Mouse (Mus musculus) midbrain, postnatal 0 days (tissue): ENCODE data around the gene Gtf3c5. TPM values are rescaled to one million over a fixed set of nuclear protein-coding genes. Genes with fewer than 3 reads are reported as not detected.

Experiments
- ATAC-seq: fragments of 200-750 bp; cut with Nextera tagmentation; 2 replicates; pipeline ENCODE4 v1.8.0; 2017; ENCODE audit warnings: moderate number of reproducible peaks, mild to moderate bottlenecking, moderate TSS enrichment, moderate library complexity; ENCODE audit not compliant: low FRiP score
- DNase-seq: peaks from one replicate; pipeline ENCODE4 v3.0.0-alpha.2; 2015; ENCODE audit warnings: low spot score
- H3K27ac ChIP-seq: fragments of 300-500 bp; sonication (generic); 2 replicates; pipeline ENCODE4 v1.5.1; 2014; ENCODE audit warnings: low read depth, mild to moderate bottlenecking, low read length, mixed read lengths
- H3K27me3 ChIP-seq: fragments of 300-500 bp; sonication (generic); 2 replicates; pipeline ENCODE4 v1.6.1; 2014; ENCODE audit warnings: low read length, control low read depth, mixed read lengths; ENCODE audit not compliant: insufficient read depth
- H3K36me3 ChIP-seq: fragments of 300-500 bp; sonication (generic); 2 replicates; pipeline ENCODE4 v1.6.1; 2014; ENCODE audit warnings: low read length, control low read depth, mixed read lengths; ENCODE audit not compliant: insufficient read depth
- H3K4me1 ChIP-seq: fragments of 300-500 bp; sonication (generic); 2 replicates; pipeline ENCODE4 v1.6.1; 2014; ENCODE audit warnings: mild to moderate bottlenecking, control low read depth, antibody characterized with exemption, low read length, mixed read lengths; ENCODE audit not compliant: insufficient read depth
- H3K4me2 ChIP-seq: fragments of 300-500 bp; sonication (generic); 2 replicates; pipeline ENCODE4 v1.6.1; 2014; ENCODE audit warnings: low read depth, mild to moderate bottlenecking, low read length, mixed read lengths; ENCODE audit not compliant: poor library complexity, severe bottlenecking
- H3K4me3 ChIP-seq: fragments of 300-500 bp; sonication (generic); 2 replicates; pipeline ENCODE4 v1.5.1; 2014; ENCODE audit warnings: low read depth, mild to moderate bottlenecking, low read length, moderate library complexity
- H3K9ac ChIP-seq: fragments of 300-500 bp; sonication (generic); replicated peaks from 2 replicates; pipeline ENCODE4 v1.6.1; 2014; ENCODE audit warnings: mild to moderate bottlenecking, low read length, moderate library complexity, mixed read lengths; ENCODE audit not compliant: poor library complexity, severe bottlenecking
- H3K9me3 ChIP-seq: fragments of 300-500 bp; sonication (generic); 2 replicates; pipeline ENCODE4 v1.6.1; 2016; ENCODE audit warnings: low read length, control low read depth
- CTCF ChIP-seq: IDR thresholded peaks from 2 replicates; pipeline ENCODE4 v1.5.1; 2016; ENCODE audit warnings: antibody characterized with exemption, mild to moderate bottlenecking
- WGBS: fragments of 180-500 bp; shearing (Covaris S2); extraction: QIAGEN DNeasy Blood & Tissue Kit; methylation state at CpG from one replicate; pipeline ENCODE4 v1.1.7; 2014; 5-methylcytosine and 5-hydroxymethylcytosine counted together
- polyA plus RNA-seq: library from polyadenylated mRNA; unstranded; fragments of >200 nt; fragmentation: Nextera tagmentation; extraction: Ambion mirVana; gene quantifications from 2 replicates; pipeline ENCODE4 v1.2.1, GENCODE M21; 2015
- total RNA-seq: library from RNA; depleted of rRNA; stranded (reverse); fragments of >200 nt; gene quantifications from 2 replicates; pipeline ENCODE4 v1.2.3, GENCODE M21; 2014

The Gtf3c5 gene
- total and polyA plus RNA-seq, 2 experiments from 2014 or later = 23.3 to 33.5 TPM

DNA sequence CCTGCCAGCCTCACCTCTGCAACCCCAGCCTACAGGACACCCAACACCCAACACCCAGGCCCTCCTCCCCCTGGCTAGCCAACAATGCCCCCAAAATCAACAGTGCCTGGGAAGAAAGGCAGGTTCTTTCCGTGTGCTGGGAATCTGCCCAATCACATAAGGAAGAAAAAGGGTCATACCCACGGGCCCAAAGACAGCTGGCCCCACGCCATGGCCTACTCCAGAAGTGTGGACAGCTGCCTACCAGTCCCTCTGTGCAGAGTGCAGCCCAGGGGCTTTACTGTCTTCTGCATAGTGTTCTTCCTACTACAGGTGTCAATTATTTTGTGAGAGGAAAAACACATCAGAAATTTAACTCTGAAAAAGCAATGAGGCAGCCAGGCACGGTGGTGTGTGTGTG lies 8.2 kb downstream of the Gtf3c5 start:
- ATAC-seq = no peak
- H3K9ac ChIP-seq = no peak overlapping the region
- H3K27ac ChIP-seq = no peak overlapping the region
- H3K36me3 ChIP-seq = peaks cover 67% of the 10 kb centered on the region
- TF ChIP-seq CTCF = no peak
- no peaks in the 10 kb centered on the region for H3K4me1 ChIP-seq
- DNase-seq = no peak
- H3K4me3 ChIP-seq = no peak overlapping the region
- H3K27me3 ChIP-seq = no peaks in the 10 kb centered on the region
- no peak overlapping the region for H3K4me2 ChIP-seq
- 83% methylated on average over 4 of the region's 4 CpGs for WGBS
- no peaks in the 10 kb centered on the region for H3K9me3 ChIP-seq

DNA sequence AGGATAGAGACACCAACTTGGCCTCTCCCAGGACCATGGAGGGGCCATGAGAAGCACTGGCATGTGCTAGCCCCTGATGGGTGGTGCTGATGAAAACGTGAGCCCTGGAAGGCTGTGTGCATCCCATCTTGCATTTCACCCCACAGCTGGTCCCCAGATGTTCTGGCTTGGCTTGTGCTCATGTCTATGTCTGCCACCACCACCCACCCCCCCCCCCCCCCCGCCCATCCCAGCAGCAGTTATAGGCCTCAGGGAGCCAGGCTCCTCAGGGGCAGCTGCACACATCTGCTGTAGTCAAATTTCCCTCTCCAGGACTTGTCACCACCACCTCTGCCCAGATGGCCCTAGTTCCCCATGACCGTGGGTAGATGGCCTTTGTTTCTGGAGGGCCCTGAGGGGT lies 13.6 kb downstream of the Gtf3c5 start:
- 81% methylated on average over 3 of the region's 3 CpGs for WGBS
- H3K4me2 ChIP-seq = no peak overlapping the region
- TF ChIP-seq CTCF = no peak
- H3K27ac ChIP-seq = no peak overlapping the region
- H3K4me1 ChIP-seq = no peaks in the 10 kb centered on the region
- H3K9me3 ChIP-seq = no peaks in the 10 kb centered on the region
- DNase-seq = no peak
- H3K27me3 ChIP-seq = no peaks in the 10 kb centered on the region
- H3K4me3 ChIP-seq = no peak overlapping the region
- H3K36me3 ChIP-seq = peaks cover 85% of the 10 kb centered on the region
- no peak for ATAC-seq
- no peak overlapping the region for H3K9ac ChIP-seq

DNA sequence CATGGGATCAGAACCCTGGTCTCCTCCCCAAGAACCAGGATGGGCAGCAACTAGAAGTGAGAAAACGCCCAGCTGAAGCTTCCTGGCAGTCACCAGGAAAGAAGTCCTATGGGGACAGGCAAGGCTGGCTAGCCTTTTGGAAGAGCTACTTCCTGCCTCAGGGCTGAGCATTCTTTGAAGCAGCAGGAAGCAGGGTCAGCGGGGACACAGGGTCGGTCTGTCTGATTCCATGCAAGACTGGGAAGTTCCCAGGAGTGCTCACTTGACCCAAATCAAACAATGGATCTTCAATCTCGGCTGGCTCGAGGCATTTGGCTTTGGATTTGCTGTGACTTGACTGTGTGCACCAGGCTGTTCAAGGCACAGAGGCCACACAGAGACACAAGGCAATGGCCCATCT lies 17.0 kb downstream of the Gtf3c5 start:
- no peak overlapping the region for H3K9ac ChIP-seq
- H3K4me3 ChIP-seq = no peak overlapping the region
- no peak overlapping the region for H3K4me2 ChIP-seq
- TF ChIP-seq CTCF = no peak
- peaks cover 56% of the 10 kb centered on the region for H3K36me3 ChIP-seq
- no peaks in the 10 kb centered on the region for H3K4me1 ChIP-seq
- H3K27ac ChIP-seq = no peak overlapping the region
- DNase-seq = no peak
- H3K9me3 ChIP-seq = no peaks in the 10 kb centered on the region
- no peaks in the 10 kb centered on the region for H3K27me3 ChIP-seq
- ATAC-seq = no peak
- WGBS = 68% methylated on average over 5 of the region's 5 CpGs

DNA sequence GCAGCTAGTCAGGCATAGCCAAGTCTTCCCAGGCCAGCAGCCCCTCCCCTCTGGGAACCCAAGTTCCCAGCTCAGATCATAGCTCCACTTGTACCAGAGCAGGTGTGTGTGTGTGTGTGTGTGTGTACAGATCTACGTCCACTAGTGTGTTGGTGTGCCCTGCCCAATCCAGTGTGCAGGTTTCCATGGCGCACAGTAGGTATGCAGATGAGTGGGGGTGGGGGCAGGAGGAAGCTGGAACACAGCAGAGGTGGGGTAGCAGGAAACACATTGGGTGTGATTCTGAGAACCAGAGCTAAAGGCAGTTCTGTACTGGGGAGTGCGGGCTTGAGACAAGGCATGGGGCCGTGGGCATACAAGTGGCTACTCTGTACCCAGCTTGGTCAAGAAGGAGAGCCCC lies 19.2 kb downstream of the Gtf3c5 start:
- no peak for DNase-seq
- Histone ChIP-seq H3K9me3 (no peaks in the 10 kb centered on the region), H3K4me1 (no peaks in the 10 kb centered on the region), H3K36me3 (peaks cover 39% of the 10 kb centered on the region), H3K27me3 (no peaks in the 10 kb centered on the region), H3K9ac (no peak overlapping the region), H3K4me2 (no peak overlapping the region), H3K4me3 (no peak overlapping the region), H3K27ac (no peak overlapping the region)
- no peak for TF ChIP-seq CTCF
- WGBS = 87% methylated on average over 4 of the region's 4 CpGs
- no peak for ATAC-seq

DNA sequence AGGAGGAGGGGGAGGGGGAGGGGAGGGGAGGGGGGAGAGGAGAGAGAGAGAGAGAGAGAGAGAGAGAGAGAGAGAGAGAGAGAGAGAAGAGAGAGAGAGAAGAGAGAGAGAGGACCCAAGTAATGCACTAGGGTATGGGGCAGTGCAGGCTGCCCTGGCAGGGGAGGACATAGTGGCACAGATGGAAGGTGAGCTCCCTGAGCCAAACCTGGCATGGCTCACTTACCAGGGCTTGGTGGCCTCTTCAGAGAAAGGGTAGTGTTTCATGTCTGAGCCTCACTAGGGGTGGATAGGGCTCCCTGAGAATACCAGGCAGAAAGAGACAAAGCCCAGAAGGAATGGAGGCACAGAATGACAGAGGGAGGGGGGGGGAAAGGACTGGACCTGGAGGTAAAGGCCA lies 19.7 kb downstream of the Gtf3c5 start:
- Histone ChIP-seq H3K4me3 (no peak overlapping the region), H3K36me3 (peaks cover 34% of the 10 kb centered on the region), H3K27ac (no peak overlapping the region), H3K9me3 (no peaks in the 10 kb centered on the region), H3K27me3 (no peaks in the 10 kb centered on the region), H3K4me2 (no peak overlapping the region), H3K9ac (no peak overlapping the region), H3K4me1 (no peaks in the 10 kb centered on the region)
- no peak for ATAC-seq
- no peak for TF ChIP-seq CTCF
- DNase-seq = no peak

DNA sequence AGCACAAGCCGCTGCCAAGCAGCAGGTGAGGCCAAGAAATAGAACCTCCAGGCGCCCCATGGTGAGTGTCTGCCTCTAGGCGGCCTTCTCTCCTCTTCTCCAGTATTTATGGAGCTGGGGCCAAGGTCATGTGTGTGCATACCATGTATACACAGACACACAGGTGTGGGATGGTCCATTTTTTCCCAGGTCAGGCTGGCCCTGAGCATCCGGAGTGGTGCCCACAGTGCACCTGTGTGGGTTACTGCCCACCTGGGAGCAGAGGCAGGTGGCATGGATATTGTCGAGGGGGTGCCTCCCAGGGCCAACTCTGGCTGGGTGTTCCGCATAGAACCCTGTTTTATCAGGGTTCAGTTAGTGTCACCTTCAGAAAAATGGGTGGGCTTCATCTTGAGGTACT lies 20.2 kb downstream of the Gtf3c5 start, which contains the start of gene Cel:
Gene Cel (minus strand): TSS at position 101 of the 400 bp plus-strand sequence.
- WGBS = 70% methylated on average over 6 of the region's 6 CpGs
- Histone ChIP-seq H3K36me3 (peaks cover 28% of the 10 kb centered on the region), H3K4me3 (no peak within 1 kb of the TSS), H3K27me3 (no peaks in the 10 kb centered on the region), H3K9me3 (no peaks in the 10 kb centered on the region), H3K27ac (no peak within 1 kb of the TSS), H3K4me1 (no peaks in the 10 kb centered on the region), H3K4me2 (no peak within 1 kb of the TSS), H3K9ac (no peak within 1 kb of the TSS)
- DNase-seq (no peak), ATAC-seq (no peak)
- TF ChIP-seq CTCF = no peak
